8 mouse cellular contexts compared by ENCODE assay signal in the genomic region with DNA sequence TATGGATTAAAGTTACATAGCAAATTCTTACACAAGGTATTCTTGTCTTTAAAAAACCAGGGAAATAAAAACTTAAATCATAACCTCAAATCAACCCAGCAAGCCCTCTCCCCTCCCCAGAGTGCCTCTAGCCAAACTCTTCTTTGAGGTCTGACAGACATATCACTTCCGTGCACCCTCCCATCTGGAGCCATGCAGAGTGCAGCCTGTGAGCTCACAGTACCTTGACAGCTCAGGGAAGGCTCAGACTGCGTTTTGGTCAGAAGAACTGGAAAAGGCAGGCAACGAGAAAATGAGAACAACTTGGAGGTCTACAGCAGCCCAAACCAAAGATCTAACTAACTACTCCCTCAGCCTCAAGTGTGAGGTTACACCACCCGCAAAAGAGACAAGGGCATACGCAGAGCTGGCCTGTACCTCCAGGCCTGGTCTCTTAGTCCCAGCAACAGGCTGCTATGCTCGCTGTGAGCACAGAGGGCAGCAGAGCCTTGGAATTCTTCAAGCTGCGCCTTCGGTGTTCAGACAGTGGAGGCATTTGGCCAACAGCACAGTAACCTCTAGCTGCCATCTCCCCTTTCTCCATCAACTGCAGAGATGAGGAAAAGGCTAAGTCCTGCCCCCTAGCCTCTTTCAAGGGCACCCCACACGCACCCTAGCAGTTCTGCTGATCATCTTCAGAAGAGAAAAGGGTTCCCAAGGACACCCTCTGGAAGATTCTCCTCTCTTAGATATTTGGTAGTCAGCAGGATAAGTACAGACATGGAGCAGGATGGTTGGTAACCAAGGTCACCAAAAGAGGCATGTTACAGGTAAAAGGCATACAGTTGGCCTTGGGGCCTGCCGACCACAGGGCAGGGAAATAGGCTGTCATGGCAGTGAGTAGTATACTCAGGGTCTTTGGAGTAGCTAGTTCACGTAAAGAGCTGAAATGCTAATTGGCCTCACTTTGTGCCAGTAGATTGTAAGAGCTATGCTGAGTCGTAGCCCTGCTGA.
DNase-seq lines count a peak whose midpoint lies in the region; ATAC-seq lines count a peak whose summit lies in the region.

No protein-coding gene starts in this region.

- no peaks in the 10 kb centered on the region for H3K27me3 ChIP-seq in intestine, embryonic 16.5 days (replicated peaks; ENCODE audit: control insufficient read depth, insufficient read depth, low read length)
- H3K27me3 ChIP-seq in midbrain, embryonic 10.5 days (ENCODE audit: low read depth, poor library complexity, severe bottlenecking): peaks cover 20% of the 10 kb centered on the region
- no peaks in the 10 kb centered on the region for H3K27me3 ChIP-seq in stomach, embryonic 14.5 days (ENCODE audit: control insufficient read depth, insufficient read depth, low read length)

- H3K9me3 ChIP-seq in intestine, embryonic 16.5 days (ENCODE audit: control insufficient read depth, low read length): no peaks in the 10 kb centered on the region
- H3K9me3 ChIP-seq in midbrain, embryonic 10.5 days (replicated peaks): no peaks in the 10 kb centered on the region
- no peaks in the 10 kb centered on the region for H3K9me3 ChIP-seq in stomach, embryonic 14.5 days (ENCODE audit: control insufficient read depth, low read depth, low read length)

- H3K9ac ChIP-seq in intestine, embryonic 16.5 days (ENCODE audit: low read depth, low read length): no peak overlapping the region
- H3K9ac ChIP-seq in stomach, embryonic 14.5 days (replicated peaks; ENCODE audit: low read depth, low read length): no peak overlapping the region

- no peaks in the 10 kb centered on the region for H3K36me3 ChIP-seq in intestine, embryonic 16.5 days (ENCODE audit: control insufficient read depth, insufficient read depth, low read length)
- no peaks in the 10 kb centered on the region for H3K36me3 ChIP-seq in midbrain, embryonic 10.5 days
- H3K36me3 ChIP-seq in stomach, embryonic 14.5 days (ENCODE audit: control insufficient read depth, insufficient read depth, low read length): no peaks in the 10 kb centered on the region

- H3K4me1 ChIP-seq in intestine, embryonic 16.5 days (ENCODE audit: control insufficient read depth, insufficient read depth, low read length): no peaks in the 10 kb centered on the region
- peaks cover 70% of the 10 kb centered on the region for H3K4me1 ChIP-seq in midbrain, embryonic 10.5 days
- H3K4me1 ChIP-seq in stomach, embryonic 14.5 days (ENCODE audit: control insufficient read depth, insufficient read depth, low read length): no peaks in the 10 kb centered on the region

- no peak overlapping the region for H3K4me3 ChIP-seq in intestine, embryonic 16.5 days (ENCODE audit: low read length)
- no peak overlapping the region for H3K4me3 ChIP-seq in midbrain, embryonic 10.5 days
- H3K4me3 ChIP-seq in stomach, embryonic 14.5 days (ENCODE audit: low read depth, low read length): no peak overlapping the region

- H3K27ac ChIP-seq in intestine, embryonic 16.5 days (ENCODE audit: low read length): no peak overlapping the region
- peak overlapping the region; percentile 28; the same call in 1 of the 2 replicates for H3K27ac ChIP-seq in midbrain, embryonic 10.5 days (replicated peaks)
- H3K27ac ChIP-seq in stomach, embryonic 14.5 days (ENCODE audit: low read length): no peak overlapping the region

- no peak overlapping the region for H3K4me2 ChIP-seq in intestine, embryonic 16.5 days (ENCODE audit: low read depth, low read length)
- H3K4me2 ChIP-seq in stomach, embryonic 14.5 days (replicated peaks; ENCODE audit: low read depth, low read length): no peak overlapping the region

- 31% methylated on average over 12 of the region's 12 CpGs for WGBS in intestine, embryonic 16.5 days
- WGBS in midbrain, embryonic 10.5 days: 35% methylated on average over 12 of the region's 12 CpGs
- WGBS in stomach, embryonic 14.5 days: 32% methylated on average over 12 of the region's 12 CpGs

- ATAC-seq in intestine, embryonic 16.5 days: peak; percentile 92
- peak; percentile 90; the same call in 1 of the 2 replicates for ATAC-seq in stomach, embryonic 14.5 days (ENCODE audit: insufficient number of reproducible peaks, insufficient read depth, low FRiP score, low read depth)
- ATAC-seq in erythroid progenitor cell, adult 5-6 weeks (replicated peaks; ENCODE audit: low FRiP score, poor library complexity, severe bottlenecking): no peak

- peak; percentile 87 for DNase-seq in adrenal gland, postnatal 10 days
- DNase-seq in embryo, embryonic 11.5 days (ENCODE audit: low read depth, low spot score): peak; percentile 61
- DNase-seq in gastrocnemius, postnatal 4 days (ENCODE audit: low spot score in 2 of 2): peak; percentile 54 to 81
- DNase-seq in left cerebral cortex, postnatal 10 days (ENCODE audit: extremely low spot score in 1 of 2, low spot score in 2 of 2): peak; percentile 72 to 84
- DNase-seq in midbrain, embryonic 10.5 days (ENCODE audit: low spot score): peak; percentile 77

- intact Hi-C loops in left cerebral cortex, postnatal 10 days (cut with DNase I): loop anchor here (5.0 kb wide), 1 partner anchor 159 kb away; no protein-coding TSS in a partner anchor
